Mouse (Mus musculus) G1E (cell line): Measurements from ENCODE around the gene Pik3r1.

Experiments used
- CTCF ChIP-seq: IDR thresholded peaks from 2 replicates; pipeline ENCODE4 v1.5.1; 2012; ENCODE audit warnings: low read depth, low read length, inconsistent platforms, mixed read lengths
- POLR2AphosphoS5 ChIP-seq: IDR thresholded peaks from 2 replicates; pipeline ENCODE4 v1.6.1; 2012; ENCODE audit warnings: low read depth, low read length, inconsistent platforms; ENCODE audit not compliant: insufficient replicate concordance

DNA sequence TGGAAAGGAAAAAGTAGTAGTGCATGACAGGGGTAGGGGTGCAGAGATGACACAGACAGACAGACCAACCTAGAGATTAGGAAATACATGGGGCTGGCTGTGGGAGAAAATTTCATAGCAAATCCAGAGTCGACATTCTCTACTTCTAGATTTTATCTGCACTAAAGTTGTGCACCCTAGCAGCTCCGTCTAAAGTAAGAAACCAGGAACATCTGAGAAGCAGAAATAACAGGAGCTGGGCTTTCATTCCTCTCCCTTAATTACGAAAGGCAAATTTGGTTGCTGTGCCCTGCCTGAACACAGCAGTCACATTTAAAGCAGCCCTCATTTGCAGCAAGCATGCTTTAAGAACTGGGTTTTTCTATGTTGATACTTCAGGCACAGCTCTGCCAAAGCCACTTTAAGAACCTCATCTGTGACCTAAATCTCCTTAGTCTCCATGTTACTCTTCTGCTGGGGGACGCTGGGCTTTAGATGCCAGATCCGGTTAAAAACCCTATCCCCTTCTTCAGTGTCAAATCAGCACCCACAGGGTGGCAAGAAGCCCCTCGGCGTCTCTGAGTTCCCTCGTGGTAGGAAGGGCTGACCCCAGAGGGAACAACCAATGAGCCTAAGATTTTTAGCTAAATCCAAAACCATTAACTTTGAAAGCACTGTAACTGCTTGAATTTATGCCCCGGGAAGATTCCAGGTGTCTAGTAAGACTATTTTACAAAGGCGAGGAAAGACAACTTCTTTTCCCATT is 76.9 kb downstream of the Pik3r1 start:
- TF ChIP-seq CTCF: no peak
- no peak for TF ChIP-seq POLR2AphosphoS5
